8 mouse cellular contexts compared by ENCODE assay signal in the genomic region with DNA sequence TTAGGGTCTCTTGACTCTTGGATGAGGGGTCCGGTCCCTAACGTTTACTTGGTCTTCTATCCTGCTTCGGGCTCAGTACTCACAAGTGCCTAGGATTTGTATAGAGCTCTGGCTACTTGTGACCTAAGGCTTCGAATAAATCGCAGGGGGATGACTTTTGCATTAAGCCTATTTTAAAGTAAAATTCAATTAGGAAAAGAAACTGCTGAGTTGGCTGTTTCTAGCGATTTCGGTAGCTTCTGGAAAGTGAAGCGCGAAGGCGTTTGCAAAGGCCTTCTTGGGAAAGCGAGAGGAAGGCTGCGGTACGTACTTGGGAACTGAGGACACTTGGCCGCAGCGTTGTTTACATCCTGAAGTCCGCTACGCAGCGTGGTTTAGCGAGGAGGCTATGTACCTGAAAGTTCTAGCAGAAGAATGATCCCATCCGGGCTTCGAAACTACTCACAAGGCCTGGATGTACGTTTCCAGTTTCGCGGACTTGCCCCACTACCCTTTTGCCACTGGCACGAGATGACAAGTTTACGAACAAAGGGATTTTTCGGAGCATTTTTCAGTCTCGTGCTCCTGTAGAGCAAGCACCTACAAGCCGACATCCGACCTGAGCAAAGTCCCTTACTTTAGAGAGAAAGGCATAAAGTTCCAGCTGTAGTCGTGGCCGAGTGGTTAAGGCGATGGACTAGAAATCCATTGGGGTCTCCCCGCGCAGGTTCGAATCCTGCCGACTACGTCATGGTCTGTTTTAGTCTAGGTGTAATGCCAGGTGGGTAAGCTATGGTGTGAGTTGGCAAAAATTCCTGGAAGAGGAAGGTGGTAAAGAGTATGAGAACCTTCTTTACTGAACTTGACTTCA. TPM values are rescaled to one million over a fixed set of nuclear protein-coding genes. Genes with fewer than 3 reads are reported as not detected.
DNase-seq lines count a peak whose midpoint lies in the region; ATAC-seq and TF ChIP-seq lines count a peak whose summit lies in the region.

No protein-coding gene starts in this region.

- in situ Hi-C loops in CH12.LX (cut with MboI; ENCODE audit: low pct_ligation_motif_present, low pct_unique_long_range_greater_than_20kb, low sequenced_read_pairs): no loop called here

- H3K9me3 ChIP-seq in CH12.LX (replicated peaks; ENCODE audit: low read length): no peaks in the 10 kb centered on the region
- H3K9me3 ChIP-seq in megakaryocyte, embryonic 14.5 days: no peaks in the 10 kb centered on the region

- DNase-seq in CH12.LX (ENCODE audit: extremely low read depth) (peak; percentile 93), ZHBTc4 (ENCODE audit: low read depth, low spot score) (peak; percentile 95)
- DNase-seq in heart, postnatal 14 days: peak; percentile 51 to 57
- DNase-seq in kidney, postnatal 25 days: peak; percentile 48 to 56
- peak; percentile 59 to 66 for DNase-seq in spleen, postnatal 10 days (ENCODE audit: low spot score in 2 of 2)
- DNase-seq in cerebellum, adult 11-12 months: no peak

- no peaks in the 10 kb centered on the region for H3K79me2 ChIP-seq in CH12.LX (replicated peaks; ENCODE audit: control insufficient read depth, extremely low read depth, insufficient read depth, poor library complexity, severe bottlenecking)

- peak overlapping the region; percentile 19 for H3K9ac ChIP-seq in CH12.LX (ENCODE audit: insufficient read depth, low read depth)

- ATAC-seq in erythroblast, adult 5-6 weeks (replicated peaks; ENCODE audit: low FRiP score, poor library complexity, severe bottlenecking): peak; percentile 70

- H3K4me1 ChIP-seq in CH12.LX (ENCODE audit: control insufficient read depth in 1 of 2, insufficient read depth in 2 of 2): peaks cover 0 to 17% of the 10 kb centered on the region in 2 experiments; a peak in 2 of 4 replicates
- H3K4me1 ChIP-seq in megakaryocyte, embryonic 14.5 days: peaks cover 57% of the 10 kb centered on the region

- H3K4me2 ChIP-seq in CH12.LX (ENCODE audit: insufficient read depth, low read depth, poor library complexity, severe bottlenecking): peak overlapping the region; percentile 96

- no peak for TF ChIP-seq RAD21 in CH12.LX (IDR thresholded peaks at IDR 0.05; ENCODE audit: low read depth, low read length)

- dilution Hi-C loops in CH12.LX (cut with MboI; ENCODE audit: extremely low pct_ligation_motif_present, extremely low pct_unique_long_range_greater_than_20kb, low sequenced_read_pairs): no loop called here

- H3K36me3 ChIP-seq in CH12.LX (replicated peaks in 1 of 2; ENCODE audit: control insufficient read depth in 1 of 2, insufficient read depth in 1 of 2, low read length in 1 of 2): no peaks in the 10 kb centered on the region
- no peaks in the 10 kb centered on the region for H3K36me3 ChIP-seq in megakaryocyte, embryonic 14.5 days (replicated peaks; ENCODE audit: low read length)

- TF ChIP-seq CTCF in CH12.LX (conservative IDR thresholded peaks at IDR 0.05 in 1 of 2, IDR thresholded peaks at IDR 0.05 in 1 of 2; ENCODE audit: low read depth in 2 of 2, low read length in 2 of 2): no peak

- peak overlapping the region; percentile 51 to 73 (median 62) for H3K4me3 ChIP-seq in CH12.LX (replicated peaks in 1 of 3; ENCODE audit: low read depth in 2 of 3, low read length in 2 of 3, poor library complexity in 1 of 3)
- H3K4me3 ChIP-seq in megakaryocyte, embryonic 14.5 days (replicated peaks): peak overlapping the region; percentile 93

- H3K27ac ChIP-seq in CH12.LX (ENCODE audit: insufficient read depth, low read depth): 0 out of 2 replicates have a peak overlapping the region, but pooled peaks have one; percentile 9

- no peak for TF ChIP-seq EP300 in CH12.LX (IDR thresholded peaks at IDR 0.05; ENCODE audit: low read length)

- intact Hi-C loops in heart, postnatal 14 days (cut with DNase I): loop anchor here (2.0 kb wide), 1 partner anchor 56 kb away; no protein-coding TSS in a partner anchor

- peaks cover 7% of the 10 kb centered on the region for H3K27me3 ChIP-seq in CH12.LX (replicated peaks)
- peaks cover 9% of the 10 kb centered on the region for H3K27me3 ChIP-seq in megakaryocyte, embryonic 14.5 days (replicated peaks)

- TF ChIP-seq POLR2A in CH12.LX (IDR thresholded peaks at IDR 0.05; ENCODE audit: low read depth, low read length): no peak

TF ChIP-seq in CH12.LX, 34 proteins besides CTCF, POLR2A, EP300 and RAD21:
- TF ChIP-seq MAFK (IDR thresholded peaks at IDR 0.05; ENCODE audit: insufficient replicate concordance, low read length) (peak; percentile 96), PAX5 (IDR thresholded peaks at IDR 0.05; ENCODE audit: low read length) (no peak), MYC (IDR thresholded peaks at IDR 0.05; ENCODE audit: low read depth, low read length) (0 out of 2 replicates have a peak, but pooled peaks have one; percentile 40), SIN3A (IDR thresholded peaks at IDR 0.05; ENCODE audit: low read length) (0 out of 2 replicates have a peak, but pooled peaks have one; percentile 26), ZKSCAN1 (IDR thresholded peaks at IDR 0.05; ENCODE audit: borderline replicate concordance, low read depth, low read length) (no peak), MAZ (IDR thresholded peaks at IDR 0.05; ENCODE audit: low read depth, low read length) (no peak), JUND (conservative IDR thresholded peaks at IDR 0.05; ENCODE audit: low read depth, low read length) (no peak), ETS1 (conservative IDR thresholded peaks at IDR 0.05; ENCODE audit: low read depth, low read length) (no peak), BHLHE40 (IDR thresholded peaks at IDR 0.05; ENCODE audit: low read depth, low read length) (peak; percentile 94), SMC3 (IDR thresholded peaks at IDR 0.05; ENCODE audit: low read depth, low read length) (no peak), JUN (IDR thresholded peaks at IDR 0.05; ENCODE audit: insufficient read depth, low read depth, low read length) (no peak), ZMIZ1 (IDR thresholded peaks at IDR 0.05; ENCODE audit: low read depth, low read length) (no peak), NELFE (IDR thresholded peaks at IDR 0.05; ENCODE audit: low read depth, low read length) (no peak), GABPA (IDR thresholded peaks at IDR 0.05; ENCODE audit: insufficient replicate concordance, low read depth, low read length) (no peak), HCFC1 (IDR thresholded peaks at IDR 0.05; ENCODE audit: low read depth, low read length) (no peak), IRF4 (IDR thresholded peaks at IDR 0.05; ENCODE audit: low read depth, low read length) (no peak), UBTF (IDR thresholded peaks at IDR 0.05; ENCODE audit: low read depth, low read length) (no peak), MAX (IDR thresholded peaks at IDR 0.05; ENCODE audit: low read length) (peak; percentile 11; the same call in 1 of the 2 replicates), ELF1 (IDR thresholded peaks at IDR 0.05; ENCODE audit: low read depth, low read length) (peak; percentile 94), NRF1 (IDR thresholded peaks at IDR 0.05; ENCODE audit: low read depth, low read length) (peak; percentile 63), KAT2A (IDR thresholded peaks at IDR 0.05; ENCODE audit: insufficient replicate concordance, low read length) (0 out of 2 replicates have a peak, but pooled peaks have one; percentile 48), TBP (conservative IDR thresholded peaks at IDR 0.05; ENCODE audit: low read depth, low read length) (peak; percentile 99), ZC3H11A (IDR thresholded peaks at IDR 0.05; ENCODE audit: low read depth, low read length) (no peak), MXI1 (IDR thresholded peaks at IDR 0.05; ENCODE audit: low read depth, low read length) (peak; percentile 37; the same call in 1 of the 2 replicates), E2F4 (IDR thresholded peaks at IDR 0.05; ENCODE audit: insufficient replicate concordance, low read depth, low read length) (peak; percentile 82), USF2 (conservative IDR thresholded peaks at IDR 0.05; ENCODE audit: low read depth, low read length) (no peak), USF1 (IDR thresholded peaks at IDR 0.05; ENCODE audit: low read depth, low read length) (no peak)

RNA-seq across cellular contexts. Expression of gene Zfp184, which starts 26.1 kb away (rescaled TPM):
- total RNA-seq in CH12.LX (2012; rRNA removed) (2.3 and 3.1 TPM in 2 replicates), CH12.LX (2014; rRNA removed) (2.0 and 3.3 TPM in 2 replicates)
- 0.79 and 0.80 TPM in 2 replicates for polyA plus RNA-seq in CH12.LX (2012; ENCODE audit: insufficient read length, low read depth)
- 0.19 and 2.9 TPM in 2 replicates for total RNA-seq in erythroblast, adult 5-6 weeks (2015; ENCODE audit: low replicate concordance)
- 0.34 and 2.5 TPM in 2 replicates for total RNA-seq in erythroblast, adult 5-6 weeks (2017; ENCODE audit: low replicate concordance)
- under 1 TPM; 0.62 to 0.90 TPM for total RNA-seq in heart, postnatal 14 days (2021)
- polyA plus RNA-seq in megakaryocyte, embryonic 14.5 days (2012; ENCODE audit: insufficient read depth, low replicate concordance): not detected in 2 replicates
